Mouse (Mus musculus): ENCODE data around the gene Add3.

Gene Add3

GRCm38 (mm10) chr19:53194751-53195520, 54.7 kb downstream of the Add3 start:
- no peak for DNase-seq

GRCm38 (mm10) chr19:53196961-53197360, 56.7 kb downstream of the Add3 start:
- no peak for DNase-seq

- peak; percentile 56 to 60 for DNase-seq
Observed at GRCm38 (mm10) chr19:53197766-53198165, 57.5 kb downstream of the Add3 start.

GRCm38 (mm10) chr19:53198706-53199572, 58.7 kb downstream of the Add3 start:
- DNase-seq = no peak

- DNase-seq = no peak
Observed at GRCm38 (mm10) chr19:53199711-53200110, 59.5 kb downstream of the Add3 start.

GRCm38 (mm10) chr19:53202116-53202515, 61.9 kb downstream of the Add3 start:
- no peak for DNase-seq

GRCm38 (mm10) chr19:53206986-53207385, 66.7 kb downstream of the Add3 start:
- no peak for DNase-seq

GRCm38 (mm10) chr19:53208830-53209229, 68.6 kb downstream of the Add3 start:
- DNase-seq = no peak

GRCm38 (mm10) chr19:53210251-53210650, 70.0 kb downstream of the Add3 start:
- no peak for DNase-seq

- DNase-seq = no peak
Observed at GRCm38 (mm10) chr19:53215352-53215751, 75.1 kb downstream of the Add3 start.

GRCm38 (mm10) chr19:53216761-53217538, 76.7 kb downstream of the Add3 start:
- no peak for DNase-seq

- DNase-seq = peak; percentile 25 to 60
Observed at GRCm38 (mm10) chr19:53217837-53218236, 77.6 kb downstream of the Add3 start.

- DNase-seq = no peak
Observed at GRCm38 (mm10) chr19:53219305-53219704, 79.1 kb downstream of the Add3 start.

- no peak for DNase-seq
Observed at GRCm38 (mm10) chr19:53221186-53221585, 80.9 kb downstream of the Add3 start.

GRCm38 (mm10) chr19:53225249-53226070, 85.2 kb downstream of the Add3 start:
- DNase-seq = peak; percentile 49 to 72

- no peak for DNase-seq
Observed at GRCm38 (mm10) chr19:53226651-53227050, 86.4 kb downstream of the Add3 start.

GRCm38 (mm10) chr19:53228064-53228794, 88.0 kb downstream of the Add3 start:
- DNase-seq = no peak

GRCm38 (mm10) chr19:53230942-53231815, 90.9 kb downstream of the Add3 start:
- DNase-seq = no peak

- DNase-seq = no peak
Observed at GRCm38 (mm10) chr19:53233586-53233985, 93.3 kb downstream of the Add3 start.

GRCm38 (mm10) chr19:53241806-53242205, 101.6 kb downstream of the Add3 start:
- DNase-seq = no peak
